Mouse (Mus musculus): ENCODE data around the gene Pltp.
A peak's percentile ranks its signal among the peaks of the same experiment; 100 is the strongest.

The Pltp gene

DNA sequence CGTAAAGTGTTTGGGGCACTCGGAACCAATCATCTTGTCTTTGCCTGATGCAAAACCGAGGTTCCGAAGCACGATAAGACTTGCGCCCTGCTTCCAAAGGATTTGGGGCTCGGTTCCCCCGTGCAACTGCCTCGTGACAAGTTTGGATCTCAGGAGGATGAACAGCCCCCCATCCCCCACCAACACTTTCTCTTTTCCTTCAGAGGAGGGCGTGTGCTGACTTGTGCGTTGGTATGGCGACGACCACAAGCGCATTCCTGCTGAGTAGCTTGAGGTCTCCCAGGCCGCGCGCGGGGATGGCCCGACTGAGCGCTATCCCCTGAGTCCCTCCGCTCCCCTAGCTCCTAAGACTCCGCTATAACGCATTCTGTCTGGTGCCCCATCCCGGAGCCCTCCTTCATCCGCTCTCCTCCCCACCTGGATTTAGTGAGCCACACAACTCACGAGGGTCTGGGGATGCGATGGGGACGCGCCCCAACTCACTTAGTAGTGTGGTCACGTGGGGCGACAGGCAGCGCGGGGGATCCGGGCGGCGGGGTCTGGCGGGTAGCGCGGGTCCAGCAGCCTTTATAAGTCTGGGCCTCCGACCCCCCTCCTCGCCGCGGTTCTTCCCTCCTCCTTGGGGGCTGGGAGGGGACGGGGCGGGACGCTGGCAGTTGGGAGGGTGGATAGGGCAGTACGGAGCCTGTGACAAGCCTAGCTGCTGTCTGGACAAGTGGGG is at the start of gene Pltp:
TSS of gene Pltp (minus strand) at position 611 of the 721 bp plus-strand sequence.
- DNase-seq (ENCODE audit: low read depth): no peak

DNA sequence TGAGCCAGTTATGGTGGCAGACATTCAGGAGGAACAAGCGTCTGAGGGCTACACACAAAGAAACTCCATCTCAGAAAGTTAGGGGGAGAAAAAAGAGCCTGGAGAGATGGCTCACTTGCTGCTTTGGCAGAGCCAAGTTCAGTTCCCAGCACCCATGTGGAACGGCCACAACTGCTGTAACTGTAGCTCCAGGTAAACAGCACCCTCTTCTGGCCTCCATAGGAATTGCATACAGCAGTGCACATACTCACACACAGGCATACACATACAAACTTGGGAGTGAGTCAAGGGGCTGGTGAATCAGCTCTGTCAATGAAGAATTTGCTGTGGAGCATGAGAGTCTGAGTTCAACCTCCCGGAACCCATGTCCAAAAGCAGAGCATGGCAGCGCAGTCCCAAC is 48.6 kb upstream of the Pltp start:
- no peak for DNase-seq (ENCODE audit: low read depth)

DNA sequence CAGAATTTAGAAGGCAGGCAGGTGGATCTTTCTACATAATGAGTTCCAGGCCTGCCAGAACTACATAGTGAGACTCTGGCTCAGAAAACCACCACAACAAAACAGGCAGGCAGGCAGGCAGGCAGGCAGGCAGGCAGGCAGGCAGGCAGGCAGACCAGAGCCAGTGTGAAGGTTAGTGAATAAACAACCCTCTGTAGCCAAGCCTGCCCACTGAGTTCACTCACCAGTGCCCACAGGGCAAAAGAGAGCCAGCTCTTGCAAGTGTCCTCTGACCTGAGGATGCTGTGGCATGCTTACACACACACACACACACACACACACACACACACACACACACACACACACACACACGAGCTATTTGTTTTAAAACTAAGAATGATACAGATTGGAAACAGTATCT is 46.0 kb upstream of the Pltp start:
- DNase-seq (ENCODE audit: low read depth): no peak

DNA sequence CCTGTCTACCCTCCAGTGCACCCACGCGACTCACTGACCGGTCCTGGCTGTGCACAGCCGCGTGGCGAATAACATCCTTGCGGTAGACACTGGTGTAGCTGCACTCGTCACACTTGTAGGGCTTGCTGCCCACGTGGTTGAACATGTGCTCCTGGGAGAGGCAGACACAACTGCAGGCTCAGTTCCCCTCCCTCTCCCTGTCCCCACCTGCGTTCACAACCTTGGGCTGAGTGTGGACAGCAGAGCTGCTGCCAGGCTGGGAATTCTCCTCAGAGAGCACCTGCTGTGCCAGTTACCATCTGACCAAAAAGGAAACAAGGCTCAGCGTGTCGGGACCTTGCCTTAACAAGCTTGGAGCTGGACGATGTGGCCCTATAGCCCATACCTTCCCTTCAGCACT is 43.9 kb upstream of the Pltp start:
- DNase-seq (ENCODE audit: low read depth): no peak

DNA sequence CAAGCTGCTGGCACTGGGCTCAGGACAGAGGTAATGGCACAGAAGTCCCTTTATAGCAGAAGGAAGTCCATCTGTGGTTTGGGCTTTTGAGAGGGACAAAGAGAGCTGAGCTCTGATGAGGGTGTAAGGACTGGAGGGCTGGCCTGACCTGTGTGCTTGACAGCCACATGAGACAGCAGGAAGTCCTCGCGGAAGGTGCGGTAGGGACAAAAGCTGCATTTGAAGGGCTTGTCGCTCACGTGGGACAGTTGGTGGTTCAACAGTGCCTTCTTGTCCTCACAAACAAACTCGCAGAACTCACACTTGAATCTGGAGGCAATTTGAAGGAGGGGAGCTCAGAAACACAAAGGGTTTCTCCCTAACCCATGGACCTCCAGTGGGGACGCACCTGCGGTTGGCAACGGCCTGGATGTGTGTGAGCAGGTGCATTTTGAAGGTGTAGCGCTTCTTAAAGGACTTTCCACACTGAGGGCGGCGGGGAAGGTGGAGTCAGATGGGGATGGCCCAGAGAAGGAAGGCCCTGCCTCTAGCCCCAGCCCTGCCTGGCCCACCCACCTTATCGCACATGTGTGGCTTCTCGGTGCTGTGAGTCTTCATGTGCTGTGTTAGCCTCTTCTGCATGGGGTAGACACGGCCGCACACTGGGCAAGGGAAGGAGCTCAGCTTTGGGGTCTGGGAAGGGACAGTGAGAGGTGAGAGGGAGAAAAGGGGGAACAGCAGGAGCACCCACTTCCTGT is 42.4 kb upstream of the Pltp start:
- DNase-seq (ENCODE audit: low read depth): no peak

DNA sequence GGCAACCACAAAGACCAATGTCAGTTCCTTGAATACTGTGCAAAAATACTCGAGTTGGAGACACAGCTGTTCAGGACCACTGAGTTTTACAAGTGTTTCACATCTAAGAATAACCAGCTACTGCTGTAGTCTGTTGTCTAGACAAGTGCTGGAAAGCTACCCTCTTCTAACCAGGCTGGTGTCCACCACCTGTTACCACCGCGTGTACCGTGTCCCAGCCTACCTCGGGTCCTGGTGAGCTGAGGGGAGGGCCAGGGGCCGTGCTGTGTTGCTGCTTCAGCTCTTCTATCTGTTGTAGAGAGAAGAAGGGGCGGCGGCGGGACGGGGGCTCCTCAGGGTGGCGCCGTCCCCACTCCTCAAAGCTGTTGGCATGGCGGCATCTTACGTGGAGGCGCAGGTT is 41.5 kb upstream of the Pltp start:
- no peak for DNase-seq (ENCODE audit: low read depth)

DNA sequence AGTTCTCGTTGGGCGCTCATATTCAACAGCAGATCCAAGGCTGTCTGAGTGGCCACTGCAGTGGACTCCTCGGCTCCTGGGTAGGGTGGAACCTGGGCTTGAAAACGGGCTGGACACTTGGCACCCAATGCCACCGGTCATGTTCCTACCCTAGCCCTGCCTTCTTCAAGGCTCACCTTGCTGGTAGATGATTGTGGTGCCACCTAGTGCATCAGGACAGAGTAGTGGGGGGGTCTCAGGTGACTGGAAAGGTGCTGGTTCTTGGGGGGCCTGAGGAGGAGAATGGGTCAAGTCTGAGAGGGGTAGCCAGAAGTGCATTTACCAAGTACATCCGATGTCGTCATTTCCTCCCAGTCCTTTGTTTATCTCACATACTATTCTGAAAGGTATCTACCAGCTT is 40.5 kb upstream of the Pltp start:
- no peak for DNase-seq (ENCODE audit: low read depth)

DNA sequence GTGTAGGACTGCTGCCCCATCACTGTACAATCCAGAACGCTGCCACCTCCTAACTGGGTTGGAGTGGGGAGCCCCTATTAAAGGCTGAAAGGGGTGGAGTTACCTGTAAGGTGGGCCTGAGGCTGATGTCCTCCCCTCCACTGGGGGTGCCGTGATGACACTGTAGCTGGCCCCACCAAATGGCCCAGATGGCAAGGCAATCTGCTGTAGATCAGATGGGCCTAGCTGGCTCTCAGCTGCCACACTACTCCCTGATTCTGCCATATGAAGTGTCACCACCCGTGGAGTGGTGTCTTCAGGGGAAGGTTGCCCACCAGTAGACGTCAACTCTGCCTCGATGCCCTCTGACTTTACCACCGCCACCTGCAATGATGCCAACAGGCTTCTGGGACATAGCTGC is 38.4 kb upstream of the Pltp start:
- no peak for DNase-seq (ENCODE audit: low read depth)

DNA sequence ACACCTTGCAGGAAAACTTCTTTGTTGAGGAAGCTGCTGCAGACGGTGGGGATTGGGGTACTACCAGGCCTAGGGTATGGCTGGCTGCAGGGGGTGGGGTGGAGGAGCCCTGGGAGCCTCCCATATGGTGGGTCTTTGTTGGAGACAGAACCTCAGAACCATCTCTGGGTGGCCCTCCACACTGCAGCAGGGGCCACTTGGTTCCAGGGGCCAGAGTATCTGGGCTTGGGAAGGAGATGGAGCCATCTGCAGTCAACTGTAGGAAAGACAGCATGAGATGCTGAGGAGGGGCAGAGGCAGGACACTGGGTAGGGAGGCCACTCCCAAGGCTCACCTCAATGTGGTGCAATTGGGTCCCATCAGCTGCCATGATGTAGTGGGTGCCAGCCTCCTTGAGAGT is 37.1 kb upstream of the Pltp start:
- no peak for DNase-seq (ENCODE audit: low read depth)

DNA sequence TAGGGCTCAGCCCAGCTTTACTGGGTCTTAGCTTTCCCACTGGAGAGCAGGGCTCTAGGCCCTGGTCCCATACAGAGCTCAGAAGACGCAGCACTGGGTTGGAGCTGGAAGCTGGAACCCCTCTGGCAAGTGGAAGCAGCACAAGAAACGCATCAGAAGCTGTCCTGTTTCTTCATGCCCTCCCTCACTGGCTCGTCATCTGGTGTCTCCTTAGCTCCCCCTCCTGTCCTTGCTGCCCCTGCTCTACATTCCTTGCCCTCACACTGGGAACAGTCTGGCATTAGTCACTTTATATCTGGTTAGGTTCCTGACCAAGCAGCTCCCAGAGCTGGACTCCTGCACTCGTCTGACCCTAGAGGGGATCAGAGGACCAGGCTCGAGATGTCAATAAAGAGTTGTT is 36.5 kb upstream of the Pltp start:
- no peak for DNase-seq (ENCODE audit: low read depth)

DNA sequence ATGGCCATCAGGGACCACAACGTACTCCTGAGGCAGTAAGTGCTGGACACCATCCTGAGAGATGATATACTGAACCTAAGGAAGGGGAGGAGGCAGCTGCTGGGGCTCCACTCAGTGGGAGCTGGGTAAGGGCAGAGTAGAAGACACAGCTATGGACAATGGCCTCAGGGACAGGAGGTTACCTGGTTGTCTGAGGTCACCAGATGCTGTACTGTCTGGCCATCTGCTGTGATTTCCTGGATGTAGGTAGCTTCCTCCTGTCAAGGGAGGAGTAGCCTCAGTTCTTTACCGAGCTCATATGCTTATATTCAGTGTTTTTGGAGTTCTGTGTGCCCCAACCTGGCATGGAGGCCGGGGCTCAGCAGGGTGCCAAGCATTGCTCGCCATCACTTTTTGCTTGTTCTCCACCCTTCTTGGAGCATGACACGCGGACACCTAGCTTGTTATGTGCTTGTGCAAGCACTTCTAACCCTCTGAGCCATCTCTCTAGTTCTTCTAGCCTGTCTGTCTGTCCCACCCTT is 35.2 kb upstream of the Pltp start:
- no peak for DNase-seq (ENCODE audit: low read depth)

DNA sequence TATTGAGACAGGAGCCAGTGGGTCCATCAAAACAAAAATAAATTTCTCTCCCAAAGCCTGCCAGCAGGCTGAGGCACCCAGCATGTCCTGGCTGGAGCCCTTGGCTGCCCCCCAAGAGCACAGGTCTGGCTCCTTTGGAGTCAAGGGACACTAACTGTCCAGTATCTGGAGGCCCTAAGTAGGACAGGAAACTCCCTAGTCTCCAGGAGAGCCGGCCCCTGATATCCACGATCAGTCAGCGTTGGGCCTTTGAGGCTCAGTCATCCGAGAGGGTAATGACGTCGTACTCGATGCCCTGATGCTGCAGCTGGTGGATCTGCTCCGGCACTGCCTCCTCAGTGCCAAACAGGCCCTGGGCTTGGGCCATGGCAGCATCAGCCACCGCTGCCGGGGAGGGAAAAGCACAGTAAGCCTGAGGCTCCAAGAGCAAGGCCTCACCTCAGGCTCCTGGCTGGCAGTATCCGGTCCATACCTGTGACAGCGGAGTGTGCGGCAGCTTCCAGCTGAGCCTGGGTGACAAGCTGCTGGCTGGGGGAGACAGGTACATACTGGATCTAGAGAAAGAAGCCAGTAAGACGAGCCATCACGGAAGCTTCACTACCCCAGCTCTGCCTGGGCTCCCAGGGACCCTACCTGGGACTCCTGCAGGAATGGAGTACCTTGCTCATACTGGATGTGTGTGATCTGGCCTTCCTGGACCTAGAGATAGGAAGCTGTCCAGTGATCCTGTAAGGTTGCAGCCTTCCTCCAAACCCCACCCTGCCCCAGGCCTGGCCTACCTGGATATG is 34.6 kb upstream of the Pltp start:
- no peak for DNase-seq (ENCODE audit: low read depth)

DNA sequence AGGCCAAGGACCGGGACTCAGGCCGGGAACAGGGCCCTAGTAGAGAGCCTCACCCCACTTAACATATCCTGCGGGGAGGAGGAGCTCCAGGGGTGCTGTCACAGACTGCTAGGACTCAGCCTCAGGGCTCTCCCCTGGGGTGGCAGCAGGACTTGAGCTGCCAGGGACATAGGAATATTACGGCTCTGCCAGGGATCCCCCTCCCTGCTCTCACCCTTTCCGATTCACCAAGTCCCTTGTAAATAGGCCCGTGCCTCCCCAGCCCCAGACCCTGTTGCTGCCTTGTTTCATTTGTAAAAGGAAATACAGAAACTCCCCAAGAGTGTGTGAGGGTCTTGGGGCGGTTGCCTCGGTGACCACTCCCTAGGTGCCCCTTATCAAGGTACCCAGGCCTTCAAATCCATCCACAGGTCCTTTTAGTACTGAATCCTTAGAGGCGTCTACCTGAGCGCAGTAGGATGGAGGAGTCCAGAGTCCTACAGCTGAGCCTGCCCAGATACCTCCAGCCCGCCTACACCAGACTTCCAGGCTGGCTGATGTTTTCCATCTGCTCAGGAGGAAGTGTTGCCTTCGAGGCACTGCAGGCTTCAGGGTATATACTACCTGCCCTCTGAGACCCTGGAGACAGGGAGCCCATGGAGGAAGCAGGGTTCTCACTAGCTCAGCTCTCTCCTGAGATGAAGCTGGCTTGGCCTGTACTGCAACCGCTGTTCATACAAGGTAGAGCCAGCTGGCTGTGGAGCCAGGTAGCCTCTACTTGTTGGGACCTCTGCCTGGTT is 33.7 kb upstream of the Pltp start:
- no peak for DNase-seq (ENCODE audit: low read depth)

DNA sequence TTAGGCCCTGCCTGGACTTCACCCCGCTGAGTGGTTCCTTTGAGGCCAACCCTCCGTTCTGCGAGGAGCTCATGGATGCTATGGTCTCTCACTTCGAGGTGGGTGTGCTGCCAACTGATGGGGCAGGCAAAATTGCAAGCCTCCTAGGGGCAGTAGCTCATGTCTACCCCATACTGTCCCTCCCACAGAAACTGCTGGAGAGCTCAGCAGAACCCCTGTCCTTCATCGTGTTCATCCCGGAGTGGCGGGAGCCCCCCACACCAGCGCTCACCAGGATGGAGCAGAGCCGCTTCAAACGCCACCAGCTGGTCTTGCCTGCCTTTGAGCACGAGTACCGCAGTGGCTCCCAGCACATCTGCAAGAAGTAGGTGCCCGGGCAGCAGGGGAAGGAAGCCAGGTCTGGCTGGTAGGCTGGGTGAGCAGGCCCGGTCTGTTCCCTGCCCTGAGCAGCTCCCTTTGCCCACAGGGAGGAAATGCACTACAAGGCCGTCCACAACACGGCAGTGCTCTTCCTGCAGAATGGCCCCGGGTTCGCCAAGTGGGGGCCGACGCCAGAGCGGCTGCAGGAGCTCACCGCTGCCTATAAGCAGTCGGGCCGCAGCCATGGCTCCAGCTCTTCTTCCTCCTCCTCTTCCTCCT is 33.0 kb upstream of the Pltp start:
- DNase-seq (ENCODE audit: low read depth): no peak

DNA sequence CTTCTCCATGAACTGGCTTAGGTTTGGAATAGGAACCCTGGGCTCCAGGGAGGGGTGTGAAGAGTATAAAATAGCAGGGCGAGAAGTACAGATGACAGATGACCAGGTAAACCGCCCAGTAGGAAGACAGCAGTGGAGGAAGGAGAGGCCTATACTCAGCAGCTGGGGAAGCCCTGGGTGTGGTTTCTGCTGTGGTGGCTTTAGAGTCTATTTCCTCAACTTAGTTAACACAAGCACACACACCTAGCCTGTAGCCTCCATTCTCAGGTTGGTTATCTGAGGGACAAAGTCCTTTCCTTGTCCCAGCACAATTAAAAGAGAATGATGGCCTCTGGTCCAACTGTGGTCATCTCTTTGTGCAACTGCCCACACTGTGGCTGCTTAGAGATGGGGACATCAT is 32.4 kb upstream of the Pltp start:
- DNase-seq (ENCODE audit: low read depth): no peak

DNA sequence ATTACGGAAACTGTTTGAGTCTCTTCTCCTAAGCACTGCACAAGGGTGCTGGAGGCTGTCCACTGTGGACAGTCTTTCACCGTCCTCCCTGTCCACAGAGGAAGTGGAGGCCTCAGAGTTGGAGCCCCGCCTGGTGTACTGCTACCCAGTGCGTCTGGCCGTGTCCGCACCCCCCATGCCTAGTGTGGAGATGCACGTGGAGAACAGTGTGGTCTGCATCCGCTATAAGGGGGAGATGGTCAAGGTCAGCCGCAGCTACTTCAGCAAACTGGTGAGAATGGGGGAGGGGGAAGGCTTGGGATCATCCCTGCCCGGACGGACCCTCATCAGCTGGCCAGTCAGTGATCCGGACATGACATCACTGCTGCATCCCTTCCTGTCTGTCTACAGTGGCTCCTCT is 31.5 kb upstream of the Pltp start:
- no peak for DNase-seq (ENCODE audit: low read depth)

DNA sequence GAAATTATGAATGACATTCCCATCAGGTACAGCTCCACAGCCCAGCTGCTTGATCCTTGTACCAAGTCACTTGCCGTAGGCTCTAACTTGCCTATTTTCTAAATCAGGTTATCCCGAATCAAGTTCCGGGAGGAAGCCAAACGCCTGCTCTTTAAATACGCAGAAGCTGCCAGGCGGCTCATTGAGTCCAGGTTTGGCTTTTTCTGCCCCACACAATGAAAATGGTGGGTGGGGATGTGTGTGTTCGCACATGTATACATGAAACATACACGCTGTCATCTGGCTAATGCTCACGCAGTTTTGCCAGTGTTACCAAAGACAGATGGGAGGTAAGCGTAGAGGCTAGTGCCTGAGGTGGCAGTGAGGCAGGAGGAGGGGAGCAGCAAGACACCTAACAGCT is 29.1 kb upstream of the Pltp start:
- DNase-seq (ENCODE audit: low read depth): no peak

DNA sequence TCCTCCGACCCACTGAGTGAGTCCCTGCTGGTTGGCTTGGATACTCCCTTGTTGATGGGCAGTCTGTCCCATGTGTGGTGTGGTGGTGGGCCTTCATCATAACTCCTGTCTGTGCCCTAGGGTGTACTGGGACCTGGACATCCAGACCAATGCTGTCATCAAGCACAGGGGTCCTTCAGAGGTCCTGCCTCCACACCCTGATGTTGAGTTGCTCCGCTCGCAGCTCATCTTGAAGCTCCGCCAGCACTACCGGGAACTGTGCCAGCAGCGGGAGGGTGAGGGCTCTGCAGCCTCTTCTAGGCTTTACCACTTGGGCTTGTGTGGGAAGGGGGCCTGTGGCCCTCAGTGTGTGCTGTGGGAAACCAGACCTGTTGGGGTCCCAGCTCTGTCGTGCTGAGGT is 28.3 kb upstream of the Pltp start:
- DNase-seq (ENCODE audit: low read depth): no peak

DNA sequence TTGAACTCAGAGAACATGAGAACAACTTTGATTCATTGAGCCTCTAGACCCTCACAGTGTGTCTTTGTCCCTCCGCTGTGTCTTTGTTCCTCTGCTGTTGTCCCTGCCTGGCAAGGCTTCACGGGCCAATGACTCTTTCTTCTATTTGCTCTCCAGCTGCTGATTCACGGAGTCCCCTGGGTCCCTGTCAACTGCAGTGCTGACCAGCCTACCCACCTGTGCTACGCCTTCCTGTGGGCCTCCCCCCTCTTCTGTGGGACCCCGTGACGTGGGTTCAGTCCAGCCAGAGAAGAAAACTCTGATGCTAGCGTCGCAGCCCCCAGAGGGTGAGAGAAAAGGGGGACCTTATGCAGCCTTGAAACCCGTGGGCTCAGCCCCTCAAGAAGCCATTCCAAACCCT is 25.1 kb upstream of the Pltp start:
- no peak for DNase-seq (ENCODE audit: low read depth)

DNA sequence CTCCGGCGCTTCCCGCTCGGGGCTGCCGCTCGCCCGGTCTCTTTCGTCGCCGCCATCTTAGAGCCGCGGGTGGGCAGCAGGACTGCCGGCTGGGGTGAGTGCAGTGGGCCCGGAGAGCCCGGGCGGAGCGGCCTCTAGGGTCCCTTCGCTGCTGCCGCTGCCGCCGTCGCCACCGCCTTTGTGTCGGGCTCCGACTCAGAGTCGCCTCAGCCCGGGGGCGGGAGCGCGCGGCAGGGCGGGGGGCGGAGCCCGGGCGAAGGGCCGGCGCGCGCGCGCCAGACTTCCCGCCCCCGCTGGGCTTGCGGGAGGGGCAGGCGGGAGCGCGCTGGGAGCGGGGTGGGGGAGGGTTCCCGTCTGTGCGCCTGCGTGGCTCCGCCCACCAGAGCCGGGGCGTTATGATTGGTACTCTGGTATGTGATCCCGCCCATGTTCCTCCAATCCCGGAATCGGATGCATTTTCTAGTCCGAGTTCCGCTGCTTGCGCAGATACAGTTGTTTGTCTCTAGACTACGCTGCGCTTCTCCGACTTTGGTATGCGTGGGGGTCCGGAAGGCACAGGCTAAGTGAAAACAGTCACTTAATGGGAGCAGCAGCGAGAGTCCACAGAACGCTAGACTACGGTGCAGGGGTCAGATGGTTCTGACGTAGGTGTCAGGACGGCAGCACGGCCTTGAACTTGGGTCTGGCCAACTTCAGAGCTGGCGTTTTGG is 22.2 kb upstream of the Pltp start:
- DNase-seq (ENCODE audit: low read depth): peak; percentile 88

DNA sequence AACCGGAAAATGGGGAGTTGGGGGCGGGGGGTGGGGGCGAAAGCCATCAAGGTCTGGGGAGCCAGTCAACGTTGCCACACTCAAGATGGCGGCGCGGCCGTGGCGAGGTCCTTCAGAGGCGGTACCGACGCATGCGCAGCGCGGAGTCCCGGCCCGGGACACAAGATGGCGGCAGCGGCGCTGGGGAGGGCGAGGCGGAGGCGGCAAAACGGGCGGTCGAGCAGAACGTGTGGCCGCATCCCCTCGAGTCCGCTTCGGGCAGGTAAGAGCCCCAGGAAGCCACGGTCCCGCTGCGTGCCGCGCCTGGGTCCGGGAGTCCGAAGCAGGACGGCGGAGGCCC is 21.7 kb upstream of the Pltp start, which contains the start of gene Pcif1:
TSS of gene Pcif1 (plus strand) at position 77 of the 340 bp plus-strand sequence.
- DNase-seq (ENCODE audit: low read depth): peak; percentile 65

Measured in c-Kit-positive CD71-positive TER-119-negative erythroid progenitor cells, embryonic 14.5 days (primary cell).